Mouse (Mus musculus) megakaryocyte-erythroid progenitor cell, adult 5-6 weeks (primary cell): ENCODE data around the gene Bub1. TPM values are rescaled to one million over a fixed set of nuclear protein-coding genes. Genes with fewer than 3 reads are reported as not detected.

Source experiments
- ATAC-seq: replicated peaks from 2 replicates; pipeline ENCODE4 v1.8.0; 2016; ENCODE audit warnings: mild to moderate bottlenecking, inconsistent platforms; ENCODE audit not compliant: severe bottlenecking, poor library complexity, low FRiP score, low TSS enrichment
- total RNA-seq, 2 experiments: library from RNA; stranded (forward) in 1 of 2; stranded (reverse) in 1 of 2; fragments of 200-1000, 215-1000 nt in 1 of 2; fragments of >200 nt in 1 of 2; fragmentation: Nextera tagmentation in 1 of 2; gene quantifications; 2 replicates each; pipeline ENCODE4 v1.2.3; 2014 to 2017

Gene Bub1
- total RNA-seq (2014; fragmentation: Nextera tagmentation) (36.4 and 51.6 TPM in 2 replicates), total RNA-seq (2017) (43.2 and 48.8 TPM in 2 replicates)

GRCm38 (mm10) chr2:127831401-127832102, at the start of gene Bub1:
Gene Bub1, minus strand, starts transcription at chr2:127831865.
- peak; percentile 98 for ATAC-seq

- ATAC-seq = no peak
These were observed 49.4 kb upstream of the Bub1 start for GRCm38 (mm10) chr2:127881063-127881462.

GRCm38 (mm10) chr2:127864381-127864780, 32.7 kb upstream of the Bub1 start:
- no peak for ATAC-seq

- no peak for ATAC-seq
These were observed 22.8 kb upstream of the Bub1 start for GRCm38 (mm10) chr2:127854332-127854991.

GRCm38 (mm10) chr2:127850371-127850770, 18.7 kb upstream of the Bub1 start:
- no peak for ATAC-seq

GRCm38 (mm10) chr2:127846571-127846970, 14.9 kb upstream of the Bub1 start:
- ATAC-seq = no peak

- no peak for ATAC-seq
These were observed 14.3 kb upstream of the Bub1 start for GRCm38 (mm10) chr2:127846008-127846407.

GRCm38 (mm10) chr2:127845346-127845982, 13.8 kb upstream of the Bub1 start:
- ATAC-seq = peak; percentile 81

GRCm38 (mm10) chr2:127842421-127842820, 10.8 kb upstream of the Bub1 start:
- ATAC-seq = no peak

GRCm38 (mm10) chr2:127841402-127841801, 9.7 kb upstream of the Bub1 start:
- ATAC-seq = no peak

GRCm38 (mm10) chr2:127839425-127839824, 7.8 kb upstream of the Bub1 start:
- no peak for ATAC-seq

GRCm38 (mm10) chr2:127838576-127838975, 6.9 kb upstream of the Bub1 start, which contains the start of gene Acoxl:
Gene Acoxl, plus strand, starts transcription at chr2:127838876.
- ATAC-seq = no peak

GRCm38 (mm10) chr2:127832833-127833190, 1.1 kb upstream of the Bub1 start:
- peak; percentile 72 for ATAC-seq

GRCm38 (mm10) chr2:127832103-127832832, 603 bp upstream of the Bub1 start:
- ATAC-seq = peak; percentile 9; the same call in 1 of the 2 replicates

- ATAC-seq = peak; percentile 97
These were observed 39.6 kb downstream of the Bub1 start, which contains the start of gene Mtln for GRCm38 (mm10) chr2:127791919-127792603. Gene Mtln, minus strand, starts transcription at chr2:127792488.

GRCm38 (mm10) chr2:127789651-127790270, 41.9 kb downstream of the Bub1 start:
- no peak for ATAC-seq

- 0 out of 2 replicates have a peak, but pooled peaks have one; percentile 25 for ATAC-seq
These were observed 42.5 kb downstream of the Bub1 start for GRCm38 (mm10) chr2:127789138-127789537.

- ATAC-seq = peak; percentile 80
These were observed 43.1 kb downstream of the Bub1 start, which contains the start of gene Nphp1 for GRCm38 (mm10) chr2:127788440-127789116. Gene Nphp1, minus strand, starts transcription at chr2:127788897.
